Comparison of ENCODE assay signal across 8 mouse cellular contexts in genomic region chr3:96147950-96148349, GRCm38 (mm10). TPM values are rescaled to one million over a fixed set of nuclear protein-coding genes. Genes with fewer than 3 reads are reported as not detected.
DNase-seq lines count a peak whose midpoint lies in the region; ATAC-seq and TF ChIP-seq lines count a peak whose summit lies in the region.

No protein-coding gene starts in this region.

- no peak for ATAC-seq in liver, embryonic 14.5 days (ENCODE audit: insufficient read depth)
- ATAC-seq in liver, embryonic 12.5 days = no peak
- peak; percentile 65 to 78; a peak in 3 of 4 replicates for ATAC-seq in hematopoietic stem cell, adult 5-6 weeks (replicated peaks in 1 of 2; ENCODE audit: insufficient read depth in 1 of 2, low FRiP score in 2 of 2, low TSS enrichment in 1 of 2, low read depth in 1 of 2, poor library complexity in 2 of 2, severe bottlenecking in 2 of 2)
- no peak for ATAC-seq in lung, postnatal 0 days

- no peak overlapping the region for H3K4me2 ChIP-seq in liver, embryonic 14.5 days (ENCODE audit: low read depth)
- H3K4me2 ChIP-seq in liver, embryonic 12.5 days = no peak overlapping the region
- H3K4me2 ChIP-seq in lung, postnatal 0 days (replicated peaks; ENCODE audit: low read depth, low read length) = no peak overlapping the region

- no peaks in the 10 kb centered on the region for H3K4me1 ChIP-seq in liver, embryonic 14.5 days (replicated peaks; ENCODE audit: control insufficient read depth in 2 of 2, insufficient read depth in 2 of 2, low read length in 1 of 2)
- H3K4me1 ChIP-seq in liver, embryonic 12.5 days = peaks cover 5% of the 10 kb centered on the region
- H3K4me1 ChIP-seq in cerebellum, adult 2 months (ENCODE audit: control insufficient read depth, insufficient read depth, low read length) = no peaks in the 10 kb centered on the region
- H3K4me1 ChIP-seq in lung, postnatal 0 days (ENCODE audit: insufficient read depth, low read depth, low read length) = no peaks in the 10 kb centered on the region

- peaks cover 8% of the 10 kb centered on the region for H3K36me3 ChIP-seq in liver, embryonic 14.5 days (replicated peaks; ENCODE audit: control insufficient read depth, insufficient read depth, low read depth)
- peaks cover 69% of the 10 kb centered on the region for H3K36me3 ChIP-seq in liver, embryonic 12.5 days
- H3K36me3 ChIP-seq in lung, postnatal 0 days (ENCODE audit: insufficient read depth, low read length) = peaks cover 20% of the 10 kb centered on the region
- H3K36me3 ChIP-seq in splenic B cell, adult 2 months (ENCODE audit: control insufficient read depth, insufficient read depth, low read length, poor library complexity, severe bottlenecking) = peaks cover 21% of the 10 kb centered on the region; the same call in 1 of the 2 replicates

- H3K9ac ChIP-seq in liver, embryonic 14.5 days (replicated peaks) = no peak overlapping the region
- no peak overlapping the region for H3K9ac ChIP-seq in liver, embryonic 12.5 days
- no peak overlapping the region for H3K9ac ChIP-seq in lung, postnatal 0 days (replicated peaks; ENCODE audit: low read depth)

- WGBS in liver, embryonic 14.5 days (ENCODE audit: insufficient replicate concordance) = 5% methylated on average over 5 of the region's 5 CpGs
- 11% methylated on average over 5 of the region's 5 CpGs for WGBS in liver, embryonic 12.5 days (ENCODE audit: insufficient replicate concordance)
- 12% methylated on average over 5 of the region's 5 CpGs for WGBS in cerebellum, adult 2 months
- WGBS in lung, postnatal 0 days = 9% methylated on average over 5 of the region's 5 CpGs

- no peak overlapping the region for H3K4me3 ChIP-seq in liver, embryonic 14.5 days (ENCODE audit: insufficient read depth in 1 of 2, low read depth in 2 of 2, low read length in 2 of 2)
- H3K4me3 ChIP-seq in liver, embryonic 12.5 days = no peak overlapping the region
- no peak overlapping the region for H3K4me3 ChIP-seq in cerebellum, adult 2 months (replicated peaks; ENCODE audit: insufficient read depth, low read depth, low read length)
- no peak overlapping the region for H3K4me3 ChIP-seq in lung, postnatal 0 days (ENCODE audit: low read depth, low read length)

- no peaks in the 10 kb centered on the region for H3K27me3 ChIP-seq in liver, embryonic 14.5 days (ENCODE audit: control insufficient read depth, insufficient read depth, low read length)
- no peaks in the 10 kb centered on the region for H3K27me3 ChIP-seq in liver, embryonic 12.5 days (replicated peaks)
- no peaks in the 10 kb centered on the region for H3K27me3 ChIP-seq in cerebellum, adult 2 months (ENCODE audit: control insufficient read depth, insufficient read depth, low read length)
- no peaks in the 10 kb centered on the region for H3K27me3 ChIP-seq in lung, postnatal 0 days (replicated peaks; ENCODE audit: insufficient read depth, low read length)
- H3K27me3 ChIP-seq in splenic B cell, adult 2 months (ENCODE audit: control insufficient read depth, insufficient read depth, low read length, poor library complexity, severe bottlenecking) = no peaks in the 10 kb centered on the region

- H3K9me3 ChIP-seq in liver, embryonic 14.5 days (ENCODE audit: control insufficient read depth, low read length) = no peaks in the 10 kb centered on the region
- no peaks in the 10 kb centered on the region for H3K9me3 ChIP-seq in liver, embryonic 12.5 days (replicated peaks)
- no peaks in the 10 kb centered on the region for H3K9me3 ChIP-seq in lung, postnatal 0 days (ENCODE audit: low read length)

- peak; percentile 58 for DNase-seq in adrenal gland, adult 2 months
- DNase-seq in adrenal gland, postnatal 4 days (ENCODE audit: low spot score in 2 of 2) = no peak
- DNase-seq in liver, embryonic 14.5 days (ENCODE audit: low read depth in 3 of 3, low spot score in 3 of 3) = peak; percentile 40 to 48 (median 47)
- peak; percentile 46 to 60 for DNase-seq in cerebellum, adult 2 months
- DNase-seq in lung, postnatal 0 days (ENCODE audit: low spot score) = peak; percentile 87
- DNase-seq in splenic B cell, adult 2 months (ENCODE audit: low read depth, low spot score) = peak; percentile 85

- no peak for TF ChIP-seq EP300 in liver, embryonic 14.5 days (IDR thresholded peaks at IDR 0.05; ENCODE audit: low read depth)
- TF ChIP-seq EP300 in lung, postnatal 0 days (IDR thresholded peaks at IDR 0.05) = peak; percentile 58; the same call in 1 of the 2 replicates

- H3K27ac ChIP-seq in liver, embryonic 14.5 days = no peak overlapping the region
- no peak overlapping the region for H3K27ac ChIP-seq in liver, embryonic 12.5 days
- no peak overlapping the region for H3K27ac ChIP-seq in cerebellum, adult 2 months (ENCODE audit: insufficient read depth, low read length)
- H3K27ac ChIP-seq in lung, postnatal 0 days (ENCODE audit: low read length) = no peak overlapping the region

- TF ChIP-seq POLR2A in cerebellum, adult 2 months (IDR thresholded peaks at IDR 0.05; ENCODE audit: borderline replicate concordance, insufficient read depth, low read length) = no peak

- peak; percentile 72 for TF ChIP-seq CTCF in liver, embryonic 14.5 days (IDR thresholded peaks at IDR 0.05; ENCODE audit: low read depth)
- peak; percentile 39; the same call in 1 of the 2 replicates for TF ChIP-seq CTCF in cerebellum, adult 2 months (IDR thresholded peaks at IDR 0.05; ENCODE audit: borderline replicate concordance, insufficient read depth, low read depth, low read length)
- peak; percentile 81 for TF ChIP-seq CTCF in lung, postnatal 0 days (IDR thresholded peaks at IDR 0.05)

RNA-seq across cellular contexts. Expression of gene Mtmr11, which starts 13.9 kb away (rescaled TPM):
- total RNA-seq in adrenal gland, adult 2 months (2021) = 10 to 100 TPM; 27.4 to 34.6 TPM
- polyA plus RNA-seq in adrenal gland, adult 2 months (2012; rRNA removed) = 15.0 and 20.5 TPM in 2 replicates
- total RNA-seq in adrenal gland, postnatal 4 days (2021) = 10 to 100 TPM; 15.0 to 22.2 TPM
- 2.7 and 2.8 TPM in 2 replicates for polyA plus RNA-seq in liver, embryonic 14.5 days (2012; rRNA removed)
- 1.9 and 2.1 TPM in 2 replicates for polyA plus RNA-seq in liver, embryonic 14.5 days (2014; fragmentation: Nextera tagmentation; extraction: Ambion mirVana)
- polyA plus RNA-seq in liver, embryonic 12.5 days (2016; fragmentation: Nextera tagmentation; extraction: Ambion mirVana) = 2.4 and 3.9 TPM in 2 replicates
- 22.5 and 24.4 TPM in 2 replicates for polyA plus RNA-seq in cerebellum, adult 2 months (2012; rRNA removed)
- not detected in 2 replicates for total RNA-seq in hematopoietic stem cell, adult 5-6 weeks (2017)
- polyA plus RNA-seq in lung, postnatal 0 days (2015; fragmentation: Nextera tagmentation; extraction: Ambion mirVana) = 7.5 and 11.3 TPM in 2 replicates

RNA-seq across cellular contexts. Expression of gene Sf3b4, which starts 24.2 kb away (rescaled TPM):
- 10 to 100 TPM; 49.4 to 55.2 TPM for total RNA-seq in adrenal gland, adult 2 months (2021)
- 169 and 183 TPM in 2 replicates for polyA plus RNA-seq in adrenal gland, adult 2 months (2012; rRNA removed)
- total RNA-seq in adrenal gland, postnatal 4 days (2021) = 10 to 100 TPM; 68.9 to 76.8 TPM
- polyA plus RNA-seq in liver, embryonic 14.5 days (2012; rRNA removed) = 48.2 and 54.2 TPM in 2 replicates
- 75.4 and 83.8 TPM in 2 replicates for polyA plus RNA-seq in liver, embryonic 14.5 days (2014; fragmentation: Nextera tagmentation; extraction: Ambion mirVana)
- 135 and 142 TPM in 2 replicates for polyA plus RNA-seq in liver, embryonic 12.5 days (2016; fragmentation: Nextera tagmentation; extraction: Ambion mirVana)
- 59.5 and 66.4 TPM in 2 replicates for polyA plus RNA-seq in cerebellum, adult 2 months (2012; rRNA removed)
- total RNA-seq in hematopoietic stem cell, adult 5-6 weeks (2017) = 15.9 and 24.9 TPM in 2 replicates
- 64.4 and 68.4 TPM in 2 replicates for polyA plus RNA-seq in lung, postnatal 0 days (2015; fragmentation: Nextera tagmentation; extraction: Ambion mirVana)

RNA-seq across cellular contexts. Expression of gene Sv2a, which starts 33.0 kb away (rescaled TPM):
- total RNA-seq in adrenal gland, adult 2 months (2021) = 10 to 100 TPM in 1 of 2 experiments, 1 to 10 TPM in 1; 5.7 to 14.1 TPM
- 3.3 and 3.6 TPM in 2 replicates for polyA plus RNA-seq in adrenal gland, adult 2 months (2012; rRNA removed)
- 10 to 100 TPM; 18.1 to 24.7 TPM for total RNA-seq in adrenal gland, postnatal 4 days (2021)
- 0.39 and 0.48 TPM in 2 replicates for polyA plus RNA-seq in liver, embryonic 14.5 days (2012; rRNA removed)
- 0.10 and 0.39 TPM in 2 replicates for polyA plus RNA-seq in liver, embryonic 14.5 days (2014; fragmentation: Nextera tagmentation; extraction: Ambion mirVana)
- polyA plus RNA-seq in liver, embryonic 12.5 days (2016; fragmentation: Nextera tagmentation; extraction: Ambion mirVana) = 1.1 and 1.4 TPM in 2 replicates
- polyA plus RNA-seq in cerebellum, adult 2 months (2012; rRNA removed) = 399 and 405 TPM in 2 replicates
- total RNA-seq in hematopoietic stem cell, adult 5-6 weeks (2017) = 1.2 and 3.3 TPM in 2 replicates
- 1.9 and 2.2 TPM in 2 replicates for polyA plus RNA-seq in lung, postnatal 0 days (2015; fragmentation: Nextera tagmentation; extraction: Ambion mirVana)

RNA-seq across cellular contexts. Expression of gene Otud7b, which starts 43.6 kb away (rescaled TPM):
- 10 to 100 TPM; 25.0 to 38.2 TPM for total RNA-seq in adrenal gland, adult 2 months (2021)
- polyA plus RNA-seq in adrenal gland, adult 2 months (2012; rRNA removed) = 16.3 and 19.7 TPM in 2 replicates
- 10 to 100 TPM; 35.4 to 43.6 TPM for total RNA-seq in adrenal gland, postnatal 4 days (2021)
- polyA plus RNA-seq in liver, embryonic 14.5 days (2012; rRNA removed) = 2.8 and 3.5 TPM in 2 replicates
- 5.2 and 8.4 TPM in 2 replicates for polyA plus RNA-seq in liver, embryonic 14.5 days (2014; fragmentation: Nextera tagmentation; extraction: Ambion mirVana)
- 10.8 and 12.7 TPM in 2 replicates for polyA plus RNA-seq in liver, embryonic 12.5 days (2016; fragmentation: Nextera tagmentation; extraction: Ambion mirVana)
- 26.3 and 30.0 TPM in 2 replicates for polyA plus RNA-seq in cerebellum, adult 2 months (2012; rRNA removed)
- total RNA-seq in hematopoietic stem cell, adult 5-6 weeks (2017) = 24.3 and 34.7 TPM in 2 replicates
- polyA plus RNA-seq in lung, postnatal 0 days (2015; fragmentation: Nextera tagmentation; extraction: Ambion mirVana) = 30.2 and 30.6 TPM in 2 replicates

Comparison
In these comparisons a context has a peak if more than half of its experiments do, and no peak if none do; other contexts are left out.
1. DNase-seq: peak in adrenal gland, adult 2 months (single experiment), liver, embryonic 14.5 days (3 of 3), cerebellum, adult 2 months (2 of 2), lung, postnatal 0 days (single experiment) and splenic B cell, adult 2 months (single experiment); none in adrenal gland, postnatal 4 days (0 of 2).
2. ATAC-seq: peak in hematopoietic stem cell, adult 5-6 weeks (2 of 2); none in liver, embryonic 14.5 days (single experiment), liver, embryonic 12.5 days (single experiment) and lung, postnatal 0 days (single experiment).
3. RNA of gene Sv2a, which starts 33.0 kb away (polyA plus RNA-seq): 399 to 405 TPM in cerebellum, adult 2 months; 3.3 to 3.6 TPM in adrenal gland, adult 2 months, 1.9 to 2.2 TPM in lung, postnatal 0 days, 1.1 to 1.4 TPM in liver, embryonic 12.5 days and 0.10 to 0.48 TPM in liver, embryonic 14.5 days; every median in the first group is over 10 times any median in the second.
4. Peak in every context shown above with its lines, with median percentiles within 50 percentile points of each other: CTCF ChIP-seq.